Mouse (Mus musculus) thymus, postnatal 10 days (tissue): Measurements from ENCODE around the gene Snx29.
"Not testable (repeated sequence)": the region's sequence is repeated elsewhere in the genome, so short reads cannot be mapped to it uniquely, and the experiment has no call there.

Experiments
- DNase-seq, 2 experiments: peaks; one replicate each; pipeline ENCODE4 v3.0.0; 2021; ENCODE audit warnings: low spot score in 2 of 2

Snx29 gene

DNA sequence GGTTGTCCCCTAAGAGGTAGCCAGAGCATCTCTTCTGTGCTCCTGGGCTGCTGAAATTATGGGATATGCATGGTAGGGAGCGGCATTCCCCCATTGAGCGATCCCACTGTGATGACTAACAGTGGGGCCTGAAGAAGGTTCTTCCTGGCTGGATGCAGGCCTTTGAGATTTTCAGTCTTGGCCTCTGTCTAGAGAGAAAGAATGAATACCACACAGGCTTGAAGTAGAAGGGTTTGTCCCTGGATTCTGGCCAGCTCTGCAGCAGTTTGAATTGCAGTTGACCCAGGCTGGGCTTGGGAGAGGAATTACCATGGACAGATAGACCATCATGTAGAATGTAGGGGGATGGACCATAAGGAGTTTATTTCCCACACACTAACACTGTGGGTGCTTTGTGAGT, 159.5 kb downstream of the Snx29 start:
- no peak for DNase-seq

DNA sequence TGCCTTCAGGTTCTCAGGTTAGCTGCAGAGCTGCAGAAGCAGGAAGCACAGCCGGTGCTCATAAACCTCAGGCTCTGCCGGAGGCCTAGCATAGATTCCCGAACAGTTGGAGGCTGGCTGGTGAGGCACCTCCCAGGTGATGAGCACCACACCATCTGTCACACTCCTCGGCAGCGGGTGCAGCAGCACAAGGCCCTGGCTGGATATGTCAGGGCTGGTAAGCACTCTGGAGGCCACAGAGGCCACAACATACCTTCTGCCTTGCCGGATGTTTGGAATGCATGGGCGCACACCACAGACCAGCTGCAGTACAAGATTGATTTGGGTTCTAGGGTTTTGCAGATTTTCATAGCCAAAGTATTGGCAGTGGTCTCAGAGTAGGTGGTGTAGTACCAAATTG, 172.2 kb downstream of the Snx29 start:
- DNase-seq: peak; percentile 16 to 21

DNA sequence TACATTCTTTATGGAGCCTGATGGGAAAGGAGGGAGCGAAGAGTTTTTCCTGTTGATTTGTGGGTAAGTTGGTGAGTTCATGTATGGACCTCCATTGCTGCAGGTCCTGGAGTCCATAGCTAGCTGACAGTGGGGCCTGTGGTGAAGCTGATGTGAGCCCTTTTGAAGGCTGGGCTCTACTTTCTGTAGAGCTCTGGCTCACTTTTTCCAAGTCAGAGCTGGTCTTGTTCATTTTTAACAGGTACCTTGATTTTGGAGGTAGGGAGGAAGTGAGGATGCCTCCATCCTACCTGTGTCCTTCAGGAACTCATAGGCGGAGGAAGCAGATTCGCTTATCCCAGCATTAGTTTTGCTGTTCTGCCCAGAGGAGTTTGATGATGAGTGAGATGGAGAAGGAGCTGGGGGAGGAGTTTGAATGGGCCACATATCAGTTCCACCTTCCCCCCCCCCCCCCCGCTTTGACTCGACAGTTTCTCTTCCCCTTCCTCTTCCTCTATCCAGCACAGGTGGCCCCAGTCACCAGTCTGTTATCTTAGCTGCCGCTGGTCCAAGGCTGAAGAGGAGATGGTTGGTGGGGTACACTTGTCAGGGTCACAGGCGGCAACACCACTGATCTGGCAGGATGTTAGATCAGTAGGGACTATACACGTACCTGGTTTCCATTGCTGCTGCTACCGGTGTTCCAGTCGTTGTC, 173.4 kb downstream of the Snx29 start:
- no peak for DNase-seq

DNA sequence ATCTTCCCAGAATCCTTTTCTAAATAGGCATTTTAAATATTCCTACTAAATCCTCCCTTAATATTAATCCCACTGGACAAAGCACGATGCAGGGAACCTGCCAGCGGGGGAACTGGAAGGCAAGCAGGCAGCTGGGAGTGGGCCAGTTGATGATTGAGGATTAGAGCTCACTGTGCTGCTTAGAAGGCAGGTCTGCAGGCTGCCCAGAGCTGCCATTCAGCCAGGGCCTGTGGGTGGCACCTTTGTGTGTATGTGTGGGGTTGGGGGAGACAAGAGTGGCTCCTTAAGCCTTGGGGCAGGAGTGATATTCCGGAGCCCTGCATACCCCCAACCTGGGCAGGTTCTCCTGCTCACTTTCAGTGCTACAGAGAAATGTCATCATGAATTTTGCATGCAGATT, 174.0 kb downstream of the Snx29 start:
- DNase-seq: no peak

DNA sequence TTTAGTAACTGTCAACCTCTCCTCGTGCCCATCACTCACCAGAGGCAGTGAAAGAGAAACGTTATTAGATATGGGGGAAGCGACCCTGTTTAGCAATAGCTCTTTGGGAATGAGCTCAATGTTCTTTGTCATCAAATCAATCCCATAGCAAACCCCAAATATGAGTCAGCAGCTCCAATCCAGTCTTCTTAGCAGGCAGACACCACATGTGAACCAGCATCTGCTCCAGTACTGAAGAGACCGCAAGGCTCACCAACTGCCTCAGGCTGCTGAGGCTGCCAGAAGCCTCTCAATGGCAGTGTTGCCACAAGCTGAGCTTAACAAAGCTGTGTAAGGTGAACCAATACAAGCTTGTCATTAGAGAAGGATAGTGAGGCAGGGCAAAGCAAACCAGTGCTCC, 177.4 kb downstream of the Snx29 start:
- no peak for DNase-seq

DNA sequence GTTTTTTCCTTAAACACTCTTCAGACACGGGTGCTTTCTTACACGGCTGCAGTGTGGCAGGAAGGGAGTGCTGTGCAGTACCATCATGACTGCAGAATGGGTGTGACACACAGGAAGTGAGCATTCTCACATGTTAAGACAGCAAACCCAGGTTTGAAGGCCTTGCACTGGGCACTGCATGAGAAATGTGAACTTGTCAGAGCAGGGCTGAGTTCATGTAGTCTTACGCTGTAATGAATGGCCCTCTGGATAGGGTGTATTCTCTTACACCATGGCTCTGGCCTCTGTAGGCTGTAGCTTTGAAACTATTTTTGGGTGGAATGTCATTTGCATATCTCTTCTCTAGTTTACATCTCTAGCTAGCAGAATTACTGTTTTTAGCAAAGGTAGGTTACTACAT, 178.4 kb downstream of the Snx29 start:
- DNase-seq: no peak

DNA sequence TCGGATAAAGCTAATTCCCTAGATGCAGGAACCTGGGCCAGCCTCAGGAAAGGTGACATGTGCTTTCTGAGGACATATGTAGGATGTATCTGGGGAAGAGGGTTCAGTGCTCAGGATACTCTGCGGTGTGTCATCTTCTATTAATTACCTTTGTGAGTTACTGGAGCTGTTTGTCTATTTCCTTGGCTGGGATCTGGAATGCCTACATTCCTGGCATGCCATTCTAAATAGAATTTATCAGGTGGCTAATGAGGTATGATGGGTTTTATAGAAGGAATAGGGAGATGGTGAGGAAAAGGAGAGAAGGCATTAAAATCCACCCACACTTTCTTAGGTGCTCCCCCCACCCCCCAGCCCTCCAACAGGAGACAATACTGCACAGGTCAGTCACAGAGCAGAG, 178.9 kb downstream of the Snx29 start:
- DNase-seq: no peak

DNA sequence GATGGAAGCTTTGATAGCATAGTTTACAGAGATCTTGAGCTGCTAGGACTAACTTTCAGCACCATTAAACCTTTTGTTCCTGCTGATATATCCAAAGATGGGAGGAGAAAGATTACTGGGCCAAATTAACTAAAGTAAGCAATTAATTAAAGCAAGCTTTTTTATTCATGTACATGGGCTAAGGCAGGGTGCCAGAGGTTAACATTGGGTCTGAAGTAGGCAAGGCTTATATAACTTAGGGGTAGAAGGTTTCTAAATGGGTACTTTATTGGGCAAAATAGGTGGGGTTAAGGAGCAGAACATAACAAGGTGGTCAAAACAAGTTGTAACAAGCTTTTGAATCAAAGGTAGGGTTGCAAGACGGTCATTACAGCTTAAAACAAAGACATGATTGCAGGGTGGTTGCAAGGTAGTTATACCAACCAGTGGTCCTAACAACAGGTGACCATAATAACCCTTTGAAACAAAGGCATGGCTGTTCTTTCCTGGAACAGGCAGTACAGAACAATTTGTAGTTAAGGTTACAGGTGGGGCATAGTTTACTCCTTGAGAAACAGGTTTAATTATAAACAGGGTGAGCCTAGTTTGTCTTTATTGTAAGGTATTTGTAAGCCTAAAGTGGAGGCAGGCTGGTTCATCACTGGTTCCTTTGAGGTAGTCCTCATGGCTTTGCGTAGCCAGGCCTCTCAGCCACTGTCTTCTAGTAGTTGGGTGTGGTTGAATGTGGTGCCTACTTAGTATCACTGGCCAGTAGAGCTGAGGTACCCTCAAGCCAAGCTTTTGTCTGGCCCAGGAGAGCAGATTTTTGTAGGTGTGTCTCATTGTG, 182.2 kb downstream of the Snx29 start:
- no peak for DNase-seq

DNA sequence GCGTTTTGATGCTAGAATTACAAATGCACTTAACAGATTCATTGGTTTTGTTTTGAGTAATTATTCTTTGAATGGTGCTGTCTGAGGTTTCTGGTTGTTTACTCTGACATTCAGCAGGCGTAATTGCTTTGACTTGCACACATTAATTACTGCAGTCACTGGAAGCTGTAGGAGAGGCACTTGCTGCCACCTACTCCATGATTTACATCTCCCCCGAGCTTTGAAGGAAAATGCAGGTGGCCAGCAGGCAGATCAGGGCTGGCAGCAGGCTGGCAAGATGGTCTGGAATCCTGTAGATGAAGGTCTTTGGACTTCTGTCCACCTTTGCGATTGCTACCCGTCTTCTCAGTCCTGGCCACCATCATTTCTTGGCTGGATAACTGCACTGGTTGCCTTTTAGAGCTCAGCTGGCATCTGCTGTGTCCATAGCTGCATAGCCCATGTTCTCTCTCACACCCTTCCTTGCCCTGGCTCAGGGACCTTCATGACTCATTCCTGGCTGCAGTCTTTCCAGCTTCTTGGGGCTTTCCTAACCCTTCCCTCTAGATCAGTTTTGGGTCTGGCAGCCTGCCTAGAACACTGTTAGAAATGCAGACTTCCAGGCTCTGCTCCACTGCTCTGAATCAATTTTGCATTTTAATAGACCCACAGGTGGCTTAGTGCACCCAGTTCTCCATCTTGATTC, 182.9 kb downstream of the Snx29 start:
- DNase-seq: no peak

DNA sequence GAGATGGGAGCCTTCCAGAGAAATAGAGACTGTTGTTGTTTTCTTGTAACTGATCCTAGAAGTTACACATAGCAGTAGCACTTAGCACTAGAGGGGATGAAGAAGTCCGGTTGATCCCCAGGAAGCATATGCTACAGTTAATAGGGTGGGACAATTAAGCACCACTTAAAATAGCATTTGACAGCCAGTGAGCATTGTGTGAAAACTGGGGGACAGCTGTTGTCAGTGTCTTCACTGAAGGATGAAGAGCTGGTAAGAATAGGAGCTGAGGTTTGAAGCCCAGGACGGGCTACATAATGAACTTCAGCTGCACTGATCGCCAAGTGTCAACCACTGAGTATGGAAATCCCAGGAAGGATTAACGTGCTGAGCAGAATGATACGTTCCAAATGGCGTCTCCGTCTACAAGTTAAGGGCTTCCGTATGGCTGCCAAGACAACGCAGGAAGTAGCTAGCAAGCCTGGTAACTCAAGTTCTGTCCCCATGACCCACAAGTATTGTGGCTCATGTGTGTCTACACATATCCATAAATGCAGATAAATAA, 184.6 kb downstream of the Snx29 start:
- DNase-seq: no peak

DNA sequence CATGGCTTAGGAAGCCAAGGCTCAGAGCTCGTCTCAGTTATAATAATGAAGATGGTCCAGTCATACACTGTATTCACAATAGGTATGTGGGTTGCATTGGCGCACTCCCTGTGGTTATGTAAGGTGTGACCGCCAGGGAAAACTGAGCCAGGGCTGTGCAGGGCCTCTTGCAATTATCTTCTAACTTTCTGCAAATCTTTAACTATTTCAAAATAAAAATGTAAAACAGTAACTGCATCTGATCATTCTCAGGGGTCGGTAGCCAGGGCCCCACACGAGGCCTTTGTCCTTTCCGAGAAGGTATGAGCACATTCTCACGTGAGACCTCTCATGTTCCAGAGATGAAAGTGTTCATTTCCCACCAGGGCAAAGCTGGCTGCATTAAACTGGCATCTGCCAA, 185.6 kb downstream of the Snx29 start:
- DNase-seq: no peak

DNA sequence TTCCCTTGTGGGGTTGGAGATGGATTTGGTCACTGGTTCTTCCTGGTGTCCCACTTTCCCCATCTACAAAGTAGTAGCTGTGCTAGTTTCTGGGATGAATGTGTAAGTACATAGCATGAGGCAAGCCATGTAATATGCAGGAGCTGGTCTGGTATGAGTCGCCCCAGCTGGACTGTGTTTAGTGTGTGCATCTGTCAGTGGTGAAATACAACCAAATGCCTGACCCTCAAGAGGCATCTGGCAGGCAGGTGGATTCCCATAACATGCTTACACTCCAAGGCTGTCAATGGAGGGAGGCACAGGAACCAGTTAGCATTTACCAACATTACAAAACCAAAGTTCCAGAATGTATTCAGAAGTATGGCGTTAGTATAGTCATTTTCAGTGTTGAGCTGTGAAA, 187.7 kb downstream of the Snx29 start:
- no peak for DNase-seq

DNA sequence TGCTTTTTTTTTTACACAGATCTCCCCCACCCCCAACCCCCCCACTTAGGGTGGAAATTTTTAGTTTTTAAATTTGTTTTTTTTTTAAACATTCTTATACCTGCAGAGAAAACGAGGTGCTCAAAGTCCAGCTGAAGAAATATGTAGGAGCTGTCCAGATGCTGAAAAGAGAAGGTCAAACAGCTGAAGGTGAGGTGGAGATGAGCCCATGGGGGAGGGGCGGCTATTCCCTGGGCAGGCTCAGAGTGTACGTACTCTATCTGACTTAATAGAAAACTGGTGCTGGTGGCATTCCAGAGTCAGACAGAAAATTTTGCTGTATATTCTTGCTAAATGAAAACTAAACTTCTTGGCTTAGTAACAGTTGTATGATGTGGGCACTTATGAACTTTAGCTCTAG, 188.1 kb downstream of the Snx29 start:
- DNase-seq: no peak

DNA sequence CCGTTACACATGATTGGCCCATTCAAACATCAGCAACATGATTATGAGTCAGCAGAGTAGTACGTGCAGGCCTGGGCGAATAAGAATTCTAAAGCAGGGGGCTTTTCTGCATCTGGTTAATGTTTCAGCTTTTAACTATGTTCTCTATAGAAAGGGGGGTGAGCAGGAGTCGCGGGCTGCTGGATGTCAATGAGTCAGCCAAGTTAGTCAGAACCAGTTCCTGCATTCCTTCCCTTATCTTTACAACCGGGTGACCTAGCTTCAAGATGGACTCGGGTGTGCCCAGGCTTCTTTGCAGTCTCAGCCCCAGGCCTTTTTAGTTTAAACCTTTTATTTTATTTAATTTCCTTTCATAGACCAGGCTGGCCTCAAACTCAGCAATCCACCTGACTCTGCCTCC, 189.0 kb downstream of the Snx29 start:
- not testable (repeated sequence) for DNase-seq

DNA sequence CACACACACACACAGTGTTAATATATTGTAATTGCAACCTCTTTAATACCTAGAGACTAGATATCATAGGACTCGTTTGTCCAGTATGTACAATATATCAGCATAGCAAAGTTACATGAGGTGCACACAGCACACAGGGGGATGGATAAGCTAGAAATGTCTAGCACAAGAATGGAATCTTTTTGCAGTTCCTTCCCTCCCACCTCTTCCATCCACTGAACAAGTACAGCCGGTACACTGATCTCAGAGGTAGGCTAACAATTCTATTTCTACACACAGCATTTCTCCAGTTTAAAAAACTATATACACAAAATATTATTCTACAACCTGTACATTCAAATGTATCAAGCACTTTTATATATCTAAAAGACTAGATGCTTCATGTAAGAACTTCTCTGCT, 194.0 kb downstream of the Snx29 start:
- DNase-seq: no peak

DNA sequence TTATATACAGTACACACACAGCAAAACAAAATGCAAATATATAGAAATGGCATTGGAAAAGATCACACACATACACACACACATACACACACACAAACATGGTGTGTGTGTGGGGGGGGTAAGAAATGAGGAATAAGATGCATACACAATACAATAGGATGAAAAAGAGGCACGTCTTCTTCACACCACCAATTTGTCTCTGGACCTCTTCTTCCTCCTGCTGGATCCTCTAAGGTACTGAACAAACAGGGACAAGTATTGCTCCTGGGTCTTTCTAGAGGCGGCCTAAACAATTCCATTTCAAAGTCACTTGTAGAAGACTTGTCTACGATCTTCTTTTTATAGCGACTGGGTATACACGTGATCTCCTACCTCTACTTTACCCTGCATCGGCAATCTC, 194.7 kb downstream of the Snx29 start:
- no peak for DNase-seq

DNA sequence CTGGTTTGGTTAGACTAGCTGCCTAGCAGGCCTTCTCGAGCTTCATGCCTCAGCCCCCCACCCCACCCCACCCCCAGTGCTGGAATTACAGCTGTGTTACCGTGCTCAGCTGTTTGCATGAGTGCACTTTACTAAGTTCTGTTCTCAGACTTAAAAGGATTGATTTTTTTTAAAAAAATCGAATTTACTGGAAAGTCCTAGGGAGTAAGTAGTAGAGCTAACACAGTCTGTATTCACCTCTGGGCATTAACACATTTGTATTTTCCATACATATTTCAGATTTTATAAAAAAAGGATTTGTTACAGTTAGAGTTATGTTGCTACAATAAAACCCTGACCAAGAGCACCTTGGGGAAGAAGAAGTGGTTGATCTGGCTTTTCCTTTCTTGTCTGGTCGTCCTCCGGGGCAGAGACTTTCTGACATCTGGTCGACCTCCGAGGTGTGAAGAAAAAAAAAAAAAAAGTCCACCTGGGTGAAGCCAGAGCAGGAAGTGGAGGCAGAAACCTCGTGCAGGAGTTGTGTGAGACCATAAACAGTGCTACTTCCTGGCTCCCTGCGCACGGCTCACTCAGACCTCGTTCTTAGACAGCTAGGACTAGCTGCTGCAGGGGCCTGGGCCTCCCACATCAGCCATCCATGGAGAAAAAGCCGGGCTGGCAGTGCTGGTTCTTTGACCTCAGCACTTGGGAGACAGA, 196.2 kb downstream of the Snx29 start:
- DNase-seq: peak; percentile 26 to 68

DNA sequence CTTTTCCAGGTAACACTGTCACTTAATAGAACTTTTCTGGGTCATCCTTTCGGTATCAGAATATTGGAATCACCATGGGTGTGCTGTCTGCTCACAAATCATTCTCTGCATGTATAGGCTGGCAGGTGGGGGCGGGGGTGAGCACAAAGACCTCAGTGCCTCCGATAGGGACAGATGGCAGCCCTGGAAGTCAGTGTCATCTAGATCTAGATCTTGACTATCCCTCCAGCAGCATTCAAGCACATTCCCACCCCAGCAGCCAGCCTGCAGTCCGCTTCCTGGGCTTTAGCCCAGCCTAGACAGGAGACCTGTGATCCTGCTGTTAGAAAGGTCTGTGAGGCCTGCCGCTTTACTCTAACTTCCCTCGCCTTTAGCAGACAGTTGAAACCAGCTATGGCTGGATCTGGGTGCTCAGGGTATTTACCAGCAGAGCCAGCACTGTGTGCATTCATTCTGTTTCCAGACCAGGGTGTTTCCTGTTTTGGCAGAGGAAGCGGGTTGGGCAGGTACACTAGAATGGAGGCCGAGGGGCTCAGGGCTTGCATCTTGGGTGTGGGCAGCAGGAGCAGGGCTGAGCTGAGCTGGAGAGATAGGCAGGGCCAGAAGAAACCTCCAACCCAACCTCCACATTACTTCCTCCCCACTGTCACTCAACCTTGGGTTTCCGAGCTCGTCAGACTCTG, 203.5 kb downstream of the Snx29 start:
- peak in 1 of 2 experiments; percentile 18 for DNase-seq

DNA sequence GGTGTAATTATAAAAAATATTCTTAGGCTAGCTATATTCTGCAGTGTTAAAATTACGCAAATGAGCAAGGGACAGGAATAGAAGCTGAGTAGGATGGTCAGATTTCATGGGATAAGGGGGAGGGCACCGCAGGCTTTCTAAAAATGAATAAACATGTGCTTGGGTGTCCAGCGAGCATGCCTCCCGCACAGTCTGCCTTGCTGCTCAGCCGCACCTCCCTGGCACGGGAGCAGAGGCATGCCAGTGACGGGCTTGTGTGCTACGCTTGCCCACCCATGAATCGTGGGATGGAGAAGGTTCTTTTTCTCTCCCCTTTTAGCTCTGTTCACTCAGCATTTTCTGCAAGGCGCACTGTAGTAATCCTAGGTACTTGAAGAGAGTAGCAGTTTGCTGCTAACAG, 204.3 kb downstream of the Snx29 start:
- no peak for DNase-seq

DNA sequence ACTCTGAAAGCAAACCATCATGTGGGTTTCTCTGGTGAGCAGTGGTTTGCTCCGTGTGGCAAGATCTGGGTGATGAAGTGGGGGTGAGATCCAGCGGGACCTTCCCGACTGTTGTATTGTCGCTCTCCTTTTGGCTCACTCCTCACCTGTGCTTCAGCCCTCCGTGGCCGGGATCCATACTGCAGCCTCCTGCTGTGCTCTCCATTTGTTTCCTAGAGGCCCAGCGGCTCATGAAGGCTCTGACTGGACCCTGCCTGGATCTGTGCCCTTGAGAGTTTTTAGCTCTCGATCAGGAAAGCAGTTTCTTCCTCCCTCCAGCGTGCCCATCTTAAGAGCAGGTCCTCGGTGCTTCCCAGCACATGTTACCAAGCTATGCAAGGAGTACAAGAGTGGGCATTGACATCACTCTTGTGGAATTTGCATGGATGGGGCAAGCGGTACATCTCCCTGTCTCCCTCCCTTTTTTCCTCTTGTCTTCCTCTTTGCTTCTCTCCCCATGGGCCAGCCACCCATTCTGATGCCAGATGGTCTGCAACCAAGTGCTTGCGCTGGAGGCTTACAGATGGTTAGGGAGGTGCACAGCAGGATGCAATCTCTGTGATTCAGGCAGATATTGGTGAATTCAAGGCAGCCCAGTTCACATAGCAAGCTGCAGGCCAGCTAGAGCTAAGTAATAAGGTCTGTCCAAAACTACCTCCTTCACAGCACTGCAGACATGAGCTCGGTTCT, 207.9 kb downstream of the Snx29 start:
- no peak for DNase-seq

DNA sequence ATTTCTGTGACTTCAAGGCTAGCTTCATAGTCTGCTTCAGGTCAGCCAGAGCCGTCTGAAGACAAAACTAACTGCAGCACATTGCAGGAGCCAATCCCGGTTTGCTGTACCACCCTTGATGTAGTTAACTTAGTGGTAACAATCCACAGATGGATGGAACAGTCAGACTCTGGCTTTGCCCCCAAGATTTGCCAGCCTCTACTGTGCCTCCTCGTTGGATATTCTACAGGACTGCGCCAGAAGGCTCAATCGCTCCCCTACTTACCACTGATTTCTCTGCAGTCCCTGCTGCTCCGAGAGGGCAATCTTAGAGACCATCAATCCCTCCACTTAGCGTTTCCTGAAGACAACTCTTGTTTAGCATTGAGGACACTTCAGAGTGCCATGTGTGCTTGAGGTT, 208.7 kb downstream of the Snx29 start:
- DNase-seq: no peak
